Comparison of ENCODE assay signal across 8 mouse cellular contexts in genomic region chr2:4560516-4560915, GRCm38 (mm10).
DNase-seq lines count a peak whose midpoint lies in the region; ATAC-seq and TF ChIP-seq lines count a peak whose summit lies in the region.
"Not testable (repeated sequence)": the region's sequence is repeated elsewhere in the genome, so short reads cannot be mapped to it uniquely, and the experiment has no call there.

No protein-coding gene starts in this region.

- H3K27ac ChIP-seq in bone marrow, adult 2 months (ENCODE audit: control insufficient read depth, insufficient read depth, low read depth, low read length, poor library complexity): peak overlapping the region; percentile 84; the same call in 1 of the 2 replicates
- H3K27ac ChIP-seq in forebrain, embryonic 10.5 days: peak overlapping the region; percentile 94
- H3K27ac ChIP-seq in heart, embryonic 14.5 days (replicated peaks in 1 of 2; ENCODE audit: control insufficient read depth in 1 of 2, insufficient read depth in 1 of 2, low read depth in 2 of 2, low read length in 2 of 2): peak overlapping the region; percentile 41 to 96; a peak in 3 of 4 replicates
- H3K27ac ChIP-seq in intestine, embryonic 15.5 days: peak overlapping the region; percentile 48; the same call in 1 of the 2 replicates
- H3K27ac ChIP-seq in limb, embryonic 14.5 days (replicated peaks; ENCODE audit: low read depth, low read length); neural tube, embryonic 11.5 days (ENCODE audit: low read depth, low read length); stomach, postnatal 0 days (replicated peaks): not testable (repeated sequence)
- peak overlapping the region; percentile 97; the same call in 1 of the 2 replicates for H3K27ac ChIP-seq in lung, postnatal 0 days (ENCODE audit: low read length)

- not testable (repeated sequence) for TF ChIP-seq POLR2A in bone marrow, adult 2 months (IDR thresholded peaks at IDR 0.05; ENCODE audit: borderline replicate concordance, control insufficient read depth, low read depth, low read length); limb, embryonic 14.5 days (IDR thresholded peaks at IDR 0.05; ENCODE audit: borderline replicate concordance, extremely low read depth, insufficient read depth, insufficient read length)

- H3K9me3 ChIP-seq in forebrain, embryonic 10.5 days; heart, embryonic 14.5 days (ENCODE audit: control insufficient read depth, low read length); intestine, embryonic 15.5 days; limb, embryonic 14.5 days (ENCODE audit: control insufficient read depth, low read length); lung, postnatal 0 days (ENCODE audit: low read length); neural tube, embryonic 11.5 days (ENCODE audit: control insufficient read depth, low read length); stomach, postnatal 0 days (ENCODE audit: control insufficient read depth, low read length): not testable (repeated sequence)

- 4% methylated on average over 2 of the region's 2 CpGs for WGBS in bone marrow, adult 2 months
- 21% methylated on average over 2 of the region's 2 CpGs for WGBS in forebrain, embryonic 10.5 days
- WGBS in heart, embryonic 14.5 days: 11% methylated on average over 2 of the region's 2 CpGs
- 13% methylated on average over 2 of the region's 2 CpGs for WGBS in intestine, embryonic 15.5 days
- 17% methylated on average over 2 of the region's 2 CpGs for WGBS in limb, embryonic 14.5 days
- 5% methylated on average over 2 of the region's 2 CpGs for WGBS in lung, postnatal 0 days
- 33% methylated on average over 2 of the region's 2 CpGs for WGBS in neural tube, embryonic 11.5 days
- 12% methylated on average over 2 of the region's 2 CpGs for WGBS in stomach, postnatal 0 days

- H3K27me3 ChIP-seq in forebrain, embryonic 10.5 days (ENCODE audit: poor library complexity, severe bottlenecking); heart, embryonic 14.5 days (ENCODE audit: control insufficient read depth, insufficient read depth, low read length); intestine, embryonic 15.5 days (replicated peaks); limb, embryonic 14.5 days (ENCODE audit: control insufficient read depth, insufficient read depth, low read length); lung, postnatal 0 days (replicated peaks; ENCODE audit: insufficient read depth, low read length); neural tube, embryonic 11.5 days (ENCODE audit: control insufficient read depth, insufficient read depth, low read length); stomach, postnatal 0 days (ENCODE audit: control insufficient read depth, insufficient read depth, low read length): not testable (repeated sequence)

- H3K4me3 ChIP-seq in bone marrow, adult 2 months (replicated peaks; ENCODE audit: control insufficient read depth, low read depth, low read length): peak overlapping the region; percentile 95
- peak overlapping the region; percentile 59 for H3K4me3 ChIP-seq in forebrain, embryonic 10.5 days
- H3K4me3 ChIP-seq in heart, embryonic 14.5 days (ENCODE audit: control insufficient read depth in 1 of 2, insufficient read depth in 1 of 2, low read depth in 1 of 2, low read length in 2 of 2): peak overlapping the region; percentile 57 to 58
- peak overlapping the region; percentile 43 for H3K4me3 ChIP-seq in intestine, embryonic 15.5 days (replicated peaks)
- H3K4me3 ChIP-seq in limb, embryonic 14.5 days (replicated peaks; ENCODE audit: low read length): peak overlapping the region; percentile 46
- H3K4me3 ChIP-seq in lung, postnatal 0 days (ENCODE audit: low read depth, low read length): peak overlapping the region; percentile 46
- peak overlapping the region; percentile 31 for H3K4me3 ChIP-seq in neural tube, embryonic 11.5 days (ENCODE audit: low read depth, low read length)
- peak overlapping the region; percentile 58 for H3K4me3 ChIP-seq in stomach, postnatal 0 days (ENCODE audit: low read depth, low read length)

- not testable (repeated sequence) for TF ChIP-seq EP300 in lung, postnatal 0 days (IDR thresholded peaks at IDR 0.05); stomach, postnatal 0 days (optimal IDR thresholded peaks at IDR 0.05)

- not testable (repeated sequence) for H3K4me1 ChIP-seq in bone marrow, adult 2 months (ENCODE audit: control insufficient read depth, insufficient read depth, low read length)
- H3K4me1 ChIP-seq in forebrain, embryonic 10.5 days: peaks cover 93% of the 10 kb centered on the region
- peaks cover 33 to 72% of the 10 kb centered on the region in 2 experiments for H3K4me1 ChIP-seq in heart, embryonic 14.5 days (ENCODE audit: control insufficient read depth in 2 of 2, insufficient read depth in 2 of 2, low read length in 2 of 2)
- H3K4me1 ChIP-seq in intestine, embryonic 15.5 days (replicated peaks): peaks cover 39% of the 10 kb centered on the region
- peaks cover 65% of the 10 kb centered on the region for H3K4me1 ChIP-seq in limb, embryonic 14.5 days (ENCODE audit: control insufficient read depth, insufficient read depth, low read length)
- peaks cover 45% of the 10 kb centered on the region for H3K4me1 ChIP-seq in lung, postnatal 0 days (ENCODE audit: insufficient read depth, low read depth, low read length)
- H3K4me1 ChIP-seq in neural tube, embryonic 11.5 days (ENCODE audit: control insufficient read depth, insufficient read depth, low read length): peaks cover 48% of the 10 kb centered on the region
- H3K4me1 ChIP-seq in stomach, postnatal 0 days (replicated peaks; ENCODE audit: control insufficient read depth, insufficient read depth): peaks cover 17% of the 10 kb centered on the region

- not testable (repeated sequence) for ATAC-seq in heart, embryonic 14.5 days (ENCODE audit: insufficient number of reproducible peaks, insufficient read depth, low FRiP score, low read depth); intestine, embryonic 15.5 days; limb, embryonic 14.5 days (ENCODE audit: low FRiP score, low read depth); lung, postnatal 0 days; neural tube, embryonic 11.5 days (ENCODE audit: insufficient read depth, low FRiP score, low TSS enrichment); stomach, postnatal 0 days (ENCODE audit: low FRiP score, low TSS enrichment)

- peak overlapping the region; percentile 89 for H3K9ac ChIP-seq in heart, embryonic 14.5 days (ENCODE audit: low read length)
- H3K9ac ChIP-seq in intestine, embryonic 15.5 days: peak overlapping the region; percentile 39
- peak overlapping the region; percentile 59 for H3K9ac ChIP-seq in limb, embryonic 14.5 days (ENCODE audit: low read depth, low read length, severe bottlenecking)
- peak overlapping the region; percentile 58 for H3K9ac ChIP-seq in lung, postnatal 0 days (replicated peaks; ENCODE audit: low read depth)
- H3K9ac ChIP-seq in neural tube, embryonic 11.5 days (ENCODE audit: low read length): peak overlapping the region; percentile 46
- H3K9ac ChIP-seq in stomach, postnatal 0 days (ENCODE audit: low read length): peak overlapping the region; percentile 50

- DNase-seq in forebrain, embryonic 10.5 days (ENCODE audit: extremely low spot score, low spot score); limb, embryonic 14.5 days (ENCODE audit: low spot score); lung, postnatal 0 days (ENCODE audit: low spot score); neural tube, embryonic 11.5 days (ENCODE audit: low spot score); stomach, postnatal 0 days (ENCODE audit: low spot score): not testable (repeated sequence)

- not testable (repeated sequence) for TF ChIP-seq CTCF in bone marrow, adult 2 months (IDR thresholded peaks at IDR 0.05; ENCODE audit: control insufficient read depth, insufficient read depth, low read length); lung, postnatal 0 days (IDR thresholded peaks at IDR 0.05); stomach, postnatal 0 days (IDR thresholded peaks at IDR 0.05; ENCODE audit: low read depth)

- peak overlapping the region; percentile 75 for H3K4me2 ChIP-seq in heart, embryonic 14.5 days (ENCODE audit: low read length)
- peak overlapping the region; percentile 65 for H3K4me2 ChIP-seq in intestine, embryonic 15.5 days (replicated peaks)
- H3K4me2 ChIP-seq in limb, embryonic 14.5 days (replicated peaks; ENCODE audit: low read depth, low read length, severe bottlenecking): peak overlapping the region; percentile 71
- H3K4me2 ChIP-seq in lung, postnatal 0 days (replicated peaks; ENCODE audit: low read depth, low read length): peak overlapping the region; percentile 75
- H3K4me2 ChIP-seq in neural tube, embryonic 11.5 days (ENCODE audit: low read depth): peak overlapping the region; percentile 53
- H3K4me2 ChIP-seq in stomach, postnatal 0 days (replicated peaks; ENCODE audit: low read depth): peak overlapping the region; percentile 73

- H3K36me3 ChIP-seq in forebrain, embryonic 10.5 days (replicated peaks): peaks cover 29% of the 10 kb centered on the region
- not testable (repeated sequence) for H3K36me3 ChIP-seq in heart, embryonic 14.5 days (ENCODE audit: control insufficient read depth, insufficient read depth, low read length); intestine, embryonic 15.5 days; lung, postnatal 0 days (ENCODE audit: insufficient read depth, low read length); neural tube, embryonic 11.5 days (ENCODE audit: control insufficient read depth, insufficient read depth, low read length); stomach, postnatal 0 days (ENCODE audit: control insufficient read depth, insufficient read depth, low read length)
- peaks cover 16% of the 10 kb centered on the region for H3K36me3 ChIP-seq in limb, embryonic 14.5 days (ENCODE audit: control insufficient read depth, insufficient read depth, low read length)

Comparison
In these comparisons a context has a peak if more than half of its experiments do, and no peak if none do; other contexts are left out.
1. H3K4me3 ChIP-seq: peak in every context shown above with its lines; median percentile 95 in bone marrow, adult 2 months; 59 in forebrain, embryonic 10.5 days; 58 in stomach, postnatal 0 days; 58 in heart, embryonic 14.5 days; 46 in limb, embryonic 14.5 days; 46 in lung, postnatal 0 days; 43 in intestine, embryonic 15.5 days; 31 in neural tube, embryonic 11.5 days.
2. H3K9ac ChIP-seq: peak in every context shown above with its lines; median percentile 89 in heart, embryonic 14.5 days; 59 in limb, embryonic 14.5 days; 58 in lung, postnatal 0 days; 50 in stomach, postnatal 0 days; 46 in neural tube, embryonic 11.5 days; 39 in intestine, embryonic 15.5 days.